Mouse (Mus musculus) kidney, adult 2 months (tissue): ENCODE results near the gene Tmem37. TPM values are rescaled to one million over a fixed set of nuclear protein-coding genes. Genes with fewer than 3 reads are reported as not detected.

Source experiments
- DNase-seq: peaks from one replicate; pipeline ENCODE4 v3.0.0; 2021
- H3K27ac ChIP-seq: fragments of 200-500 bp; 2 replicates; pipeline ENCODE4 v1.5.1; 2012; ENCODE audit warnings: low read depth, low read length, control low read depth, inconsistent platforms; ENCODE audit not compliant: insufficient read depth
- H3K27me3 ChIP-seq: fragments of 200-500 bp; replicated peaks from 2 replicates; pipeline ENCODE4 v1.6.1; 2012; ENCODE audit warnings: mild to moderate bottlenecking, moderate library complexity, low read length, inconsistent platforms; ENCODE audit not compliant: control insufficient read depth, insufficient read depth
- H3K36me3 ChIP-seq: fragments of 200-500 bp; 2 replicates; pipeline ENCODE4 v1.6.1; 2012; ENCODE audit warnings: mild to moderate bottlenecking, moderate library complexity, low read length, inconsistent platforms; ENCODE audit not compliant: control insufficient read depth, insufficient read depth
- H3K4me1 ChIP-seq: fragments of 200-500 bp; 2 replicates; pipeline ENCODE4 v1.6.1; 2011; ENCODE audit warnings: low read length; ENCODE audit not compliant: control insufficient read depth, insufficient read depth
- H3K4me3 ChIP-seq: fragments of 200-500 bp; 2 replicates; pipeline ENCODE4 v1.5.1; 2011; ENCODE audit warnings: mild to moderate bottlenecking, low read depth, low read length, control low read depth; ENCODE audit not compliant: insufficient read depth
- CTCF ChIP-seq: fragments of 200-500 bp; conservative IDR thresholded peaks from 2 replicates; pipeline ENCODE4 v1.5.1; 2011; ENCODE audit warnings: low read depth, mild to moderate bottlenecking, control low read depth, low read length, moderate library complexity, mixed read lengths; ENCODE audit not compliant: insufficient read depth, insufficient read length
- POLR2A ChIP-seq: fragments of 200-500 bp; IDR thresholded peaks from one replicate; pipeline ENCODE4 v1.6.1; 2011; ENCODE audit warnings: low read depth, low read length, control low read depth
- WGBS: fragments of 180-500 bp; shearing (Covaris S2); methylation state at CpG from one replicate; pipeline ENCODE4 v1.1.7; 2018; 5-methylcytosine and 5-hydroxymethylcytosine counted together
- polyA plus RNA-seq: library from polyadenylated mRNA; depleted of rRNA; stranded (reverse); fragments of >200 nt; gene quantifications from 2 replicates; pipeline ENCODE4 v1.2.3, GENCODE M21; 2012

Tmem37 gene
- polyA plus RNA-seq, 1 experiment = 232 TPM

GRCm38 (mm10) chr1:120066159-120066558, 7.7 kb downstream of the Tmem37 start:
- no peak overlapping the region for H3K4me3 ChIP-seq
- H3K27ac ChIP-seq = peak overlapping the region; percentile 21; the same call in 1 of the 2 replicates
- no peaks in the 10 kb centered on the region for H3K36me3 ChIP-seq

GRCm38 (mm10) chr1:120064036-120064682, 9.7 kb downstream of the Tmem37 start:
- 65% methylated on average over 11 of the region's 11 CpGs for WGBS
- Histone ChIP-seq H3K4me1 (peaks cover 23% of the 10 kb centered on the region), H3K27ac (no peak overlapping the region), H3K36me3 (no peaks in the 10 kb centered on the region), H3K4me3 (no peak overlapping the region), H3K27me3 (no peaks in the 10 kb centered on the region)
- peak; percentile 62 for DNase-seq
- TF ChIP-seq CTCF = no peak
- TF ChIP-seq POLR2A = no peak

More at GRCm38 (mm10) chr1:120066159-120066558, 7.7 kb downstream of the Tmem37 start:
- no peak for TF ChIP-seq POLR2A
- TF ChIP-seq CTCF = no peak
- peak; percentile 80 for DNase-seq
- 48% methylated on average over 8 of the region's 8 CpGs for WGBS
- peaks cover 27% of the 10 kb centered on the region for H3K4me1 ChIP-seq
- no peaks in the 10 kb centered on the region for H3K27me3 ChIP-seq

- no peak for DNase-seq
- WGBS = 90% methylated on average over 7 of the region's 7 CpGs
- no peak for TF ChIP-seq CTCF
- TF ChIP-seq POLR2A = no peak
- no peak overlapping the region for H3K27ac ChIP-seq
- peaks cover 27% of the 10 kb centered on the region for H3K4me1 ChIP-seq
- no peak overlapping the region for H3K4me3 ChIP-seq
- H3K36me3 ChIP-seq = no peaks in the 10 kb centered on the region
- no peaks in the 10 kb centered on the region for H3K27me3 ChIP-seq
Observed at GRCm38 (mm10) chr1:120062231-120062630, 11.6 kb downstream of the Tmem37 start.

GRCm38 (mm10) chr1:120060687-120061086, 13.2 kb downstream of the Tmem37 start:
- Histone ChIP-seq H3K4me3 (no peak overlapping the region), H3K4me1 (peaks cover 21% of the 10 kb centered on the region), H3K36me3 (no peaks in the 10 kb centered on the region), H3K27ac (no peak overlapping the region), H3K27me3 (no peaks in the 10 kb centered on the region)
- DNase-seq = no peak
- WGBS = 79% methylated on average over 5 of the region's 5 CpGs
- TF ChIP-seq POLR2A = no peak
- TF ChIP-seq CTCF = no peak

GRCm38 (mm10) chr1:120057674-120058430, 16.0 kb downstream of the Tmem37 start:
- WGBS = 54% methylated on average over 8 of the region's 8 CpGs
- TF ChIP-seq POLR2A = no peak
- no peak for TF ChIP-seq CTCF
- H3K36me3 ChIP-seq = no peaks in the 10 kb centered on the region
- peak; percentile 49 for DNase-seq
- H3K27me3 ChIP-seq = no peaks in the 10 kb centered on the region
- H3K4me1 ChIP-seq = peaks cover 10% of the 10 kb centered on the region; the same call in 1 of the 2 replicates
- peak overlapping the region; percentile 41; the same call in 1 of the 2 replicates for H3K27ac ChIP-seq
- no peak overlapping the region for H3K4me3 ChIP-seq

GRCm38 (mm10) chr1:120057044-120057443, 16.8 kb downstream of the Tmem37 start:
- H3K27me3 ChIP-seq = no peaks in the 10 kb centered on the region
- 7% methylated on average over 14 of the region's 14 CpGs for WGBS
- TF ChIP-seq CTCF (no peak), POLR2A (no peak)
- peaks cover 10% of the 10 kb centered on the region; the same call in 1 of the 2 replicates for H3K4me1 ChIP-seq
- peak; percentile 81 for DNase-seq
- no peaks in the 10 kb centered on the region for H3K36me3 ChIP-seq
- no peak overlapping the region for H3K4me3 ChIP-seq
- H3K27ac ChIP-seq = no peak overlapping the region; the same call in 1 of the 2 replicates

- Histone ChIP-seq H3K4me1 (peaks cover 10% of the 10 kb centered on the region; the same call in 1 of the 2 replicates), H3K36me3 (no peaks in the 10 kb centered on the region), H3K4me3 (no peak overlapping the region), H3K27me3 (no peaks in the 10 kb centered on the region), H3K27ac (no peak overlapping the region)
- no peak for TF ChIP-seq CTCF
- no peak for TF ChIP-seq POLR2A
- no peak for DNase-seq
- 85% methylated on average over 7 of the region's 7 CpGs for WGBS
Observed at GRCm38 (mm10) chr1:120056236-120056635, 17.6 kb downstream of the Tmem37 start.
